Mouse (Mus musculus) E14TG2a.4 (cell line): ENCODE measurements around the gene Hinfp.

Source experiments
- CTCF ChIP-seq: conservative IDR thresholded peaks from 2 replicates; pipeline ENCODE4 v1.5.1; 2014; ENCODE audit warnings: low read length
- NANOG ChIP-seq: IDR thresholded peaks from 2 replicates; pipeline ENCODE4 v1.6.1; 2014; ENCODE audit warnings: borderline replicate concordance, low read length, mixed read lengths
- POU5F1 ChIP-seq: IDR thresholded peaks from 2 replicates; pipeline ENCODE4 v1.6.1; 2014; ENCODE audit warnings: low read length, borderline replicate concordance

- TF ChIP-seq CTCF (no peak), NANOG (no peak), POU5F1 (no peak)
These were observed 20.4 kb upstream of the Hinfp start, which contains the start of gene Dpagt1 for GRCm38 (mm10) chr9:44325768-44326370.
